Mouse (Mus musculus): ENCODE data around the gene Rnf5. TPM values are rescaled to one million over a fixed set of nuclear protein-coding genes. Genes with fewer than 3 reads are reported as not detected.

The Rnf5 gene
- 78.7 and 84.9 TPM in 2 replicates for polyA plus RNA-seq (2014; fragmentation: Nextera tagmentation; extraction: Ambion mirVana)

DNA sequence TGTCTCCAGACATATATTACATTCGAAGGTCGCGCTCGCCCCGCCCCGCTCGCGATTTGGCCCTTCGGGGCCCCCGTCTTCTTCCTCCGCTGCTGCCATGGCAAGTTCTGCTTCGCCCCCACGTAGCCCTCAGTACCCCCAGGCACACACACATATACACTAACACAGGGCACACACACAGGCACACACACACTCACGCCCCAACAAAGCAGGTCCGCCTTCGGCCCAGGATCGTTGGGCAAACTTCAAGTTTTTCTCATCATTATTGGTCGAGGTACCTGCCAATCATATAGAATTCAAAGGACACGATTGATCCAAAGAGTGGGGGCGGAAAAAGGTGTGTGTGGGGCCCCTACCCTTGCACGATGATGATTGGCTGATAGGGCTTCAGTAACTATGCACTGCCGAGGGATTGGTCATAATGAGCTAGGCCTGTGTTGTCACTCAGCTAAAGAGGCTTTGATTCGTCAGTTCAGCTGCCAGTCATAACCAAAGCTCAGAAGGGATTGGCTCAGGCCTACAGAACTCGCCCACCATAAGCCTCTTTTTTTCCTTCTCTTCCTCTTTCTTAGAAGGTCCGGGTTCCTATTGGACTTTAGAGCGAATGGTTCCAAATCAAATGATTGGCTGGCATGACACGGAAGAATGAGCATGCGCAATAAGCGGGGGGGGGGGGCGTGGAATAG, at the start of gene Rnf5:
TSS of gene Rnf5 (minus strand) at position 316 of the 686 bp plus-strand sequence.
- Histone ChIP-seq H3K4me1 (ENCODE audit: insufficient read depth) (peaks cover 8% of the 10 kb centered on the region), H3K9ac (peak within 1 kb of the TSS; percentile 58)

GRCm38 (mm10) chr17:34652985-34653384, 49.5 kb upstream of the Rnf5 start:
- peaks cover 12% of the 10 kb centered on the region; the same call in 1 of the 2 replicates for H3K4me1 ChIP-seq (ENCODE audit: insufficient read depth)

More for the DNA sequence above, at the start of gene Rnf5:
- TF ChIP-seq CTCF (IDR thresholded peaks at IDR 0.05; ENCODE audit: low read depth), result no peak
- peak; percentile 100 for DNase-seq
- Histone ChIP-seq H3K36me3 (ENCODE audit: insufficient read depth) (peaks cover 28% of the 10 kb centered on the region), H3K4me2 (peak within 1 kb of the TSS; percentile 95), H3K27me3 (ENCODE audit: insufficient read depth, low read length) (no peaks in the 10 kb centered on the region), H3K9me3 (ENCODE audit: low read depth, low read length) (no peaks in the 10 kb centered on the region), H3K4me3 (ENCODE audit: low read depth, low read length) (peak within 1 kb of the TSS; percentile 96), H3K27ac (ENCODE audit: low read depth) (peak within 1 kb of the TSS; percentile 90)
- under 1% methylated on average over 30 of the region's 30 CpGs for WGBS
- ATAC-seq (ENCODE audit: insufficient read depth), result peak; percentile 95

DNA sequence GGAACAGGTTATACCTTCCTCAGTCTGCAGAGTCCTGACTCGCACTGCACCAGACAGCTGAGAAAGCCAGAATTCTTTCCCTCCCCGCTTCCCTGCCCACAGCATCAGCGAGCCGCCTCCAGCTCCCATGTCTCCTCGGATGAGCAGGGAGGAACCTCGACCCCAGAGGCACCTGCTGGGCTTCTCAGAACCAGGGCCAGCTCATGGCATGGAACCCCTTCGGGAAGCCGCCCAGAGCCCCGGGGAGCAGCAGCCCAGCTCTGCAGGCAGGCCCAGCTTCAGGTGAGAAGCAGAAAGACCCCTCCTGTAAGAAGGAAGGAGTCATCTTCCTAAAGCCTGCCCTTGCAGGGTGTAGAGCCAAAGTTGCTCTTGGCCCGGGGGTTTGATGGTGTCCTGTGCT, 49.1 kb upstream of the Rnf5 start:
- no peak overlapping the region for H3K9ac ChIP-seq
- no peak for TF ChIP-seq CTCF (IDR thresholded peaks at IDR 0.05; ENCODE audit: low read depth)
- H3K27ac ChIP-seq (ENCODE audit: low read depth), result no peak overlapping the region
- 81% methylated on average over 10 of the region's 10 CpGs for WGBS
- no peak for ATAC-seq (ENCODE audit: insufficient read depth)
- no peak overlapping the region for H3K4me3 ChIP-seq (ENCODE audit: low read depth, low read length)
- no peaks in the 10 kb centered on the region for H3K9me3 ChIP-seq (ENCODE audit: low read depth, low read length)
- peaks cover 16% of the 10 kb centered on the region; the same call in 1 of the 2 replicates for H3K4me1 ChIP-seq (ENCODE audit: insufficient read depth)
- H3K4me2 ChIP-seq, result no peak overlapping the region
- no peak for DNase-seq
- peaks cover 53% of the 10 kb centered on the region for H3K36me3 ChIP-seq (ENCODE audit: insufficient read depth)
- no peaks in the 10 kb centered on the region for H3K27me3 ChIP-seq (ENCODE audit: insufficient read depth, low read length)

More at GRCm38 (mm10) chr17:34652985-34653384, 49.5 kb upstream of the Rnf5 start:
- H3K36me3 ChIP-seq (ENCODE audit: insufficient read depth), result peaks cover 53% of the 10 kb centered on the region
- ATAC-seq (ENCODE audit: insufficient read depth), result no peak
- H3K9me3 ChIP-seq (ENCODE audit: low read depth, low read length), result no peaks in the 10 kb centered on the region
- no peaks in the 10 kb centered on the region for H3K27me3 ChIP-seq (ENCODE audit: insufficient read depth, low read length)
- 89% methylated on average over 8 of the region's 8 CpGs for WGBS
- no peak overlapping the region for H3K4me2 ChIP-seq
- TF ChIP-seq CTCF (IDR thresholded peaks at IDR 0.05; ENCODE audit: low read depth), result no peak
- DNase-seq, result no peak
- no peak overlapping the region for H3K9ac ChIP-seq
- H3K27ac ChIP-seq (ENCODE audit: low read depth), result no peak overlapping the region
- H3K4me3 ChIP-seq (ENCODE audit: low read depth, low read length), result no peak overlapping the region

GRCm38 (mm10) chr17:34651507-34652221, 48.2 kb upstream of the Rnf5 start:
- Histone ChIP-seq H3K4me2 (no peak overlapping the region), H3K36me3 (ENCODE audit: insufficient read depth) (peaks cover 53% of the 10 kb centered on the region), H3K9me3 (ENCODE audit: low read depth, low read length) (no peaks in the 10 kb centered on the region), H3K9ac (no peak overlapping the region), H3K27me3 (ENCODE audit: insufficient read depth, low read length) (no peaks in the 10 kb centered on the region), H3K4me1 (ENCODE audit: insufficient read depth) (peaks cover 16% of the 10 kb centered on the region; the same call in 1 of the 2 replicates), H3K27ac (ENCODE audit: low read depth) (no peak overlapping the region), H3K4me3 (ENCODE audit: low read depth, low read length) (no peak overlapping the region)
- DNase-seq, result peak; percentile 55
- peak; percentile 65 for TF ChIP-seq CTCF (IDR thresholded peaks at IDR 0.05; ENCODE audit: low read depth)
- ATAC-seq (ENCODE audit: insufficient read depth), result no peak
- 41% methylated on average over 19 of the region's 19 CpGs for WGBS

GRCm38 (mm10) chr17:34650781-34651180, 47.3 kb upstream of the Rnf5 start:
- no peak overlapping the region for H3K27ac ChIP-seq (ENCODE audit: low read depth)
- no peak for TF ChIP-seq CTCF (IDR thresholded peaks at IDR 0.05; ENCODE audit: low read depth)
- no peaks in the 10 kb centered on the region for H3K27me3 ChIP-seq (ENCODE audit: insufficient read depth, low read length)
- H3K4me3 ChIP-seq (ENCODE audit: low read depth, low read length), result no peak overlapping the region
- ATAC-seq (ENCODE audit: insufficient read depth) (no peak), DNase-seq (no peak)
- peaks cover 15% of the 10 kb centered on the region; the same call in 1 of the 2 replicates for H3K4me1 ChIP-seq (ENCODE audit: insufficient read depth)
- no peak overlapping the region for H3K4me2 ChIP-seq
- no peak overlapping the region for H3K9ac ChIP-seq
- WGBS, result 87% methylated on average over 14 of the region's 14 CpGs
- no peaks in the 10 kb centered on the region for H3K9me3 ChIP-seq (ENCODE audit: low read depth, low read length)
- peaks cover 56% of the 10 kb centered on the region for H3K36me3 ChIP-seq (ENCODE audit: insufficient read depth)

- no peak for ATAC-seq (ENCODE audit: insufficient read depth)
- Histone ChIP-seq H3K4me1 (ENCODE audit: insufficient read depth) (peaks cover 10% of the 10 kb centered on the region), H3K27ac (ENCODE audit: low read depth) (no peak overlapping the region), H3K4me2 (no peak overlapping the region), H3K36me3 (ENCODE audit: insufficient read depth) (peaks cover 57% of the 10 kb centered on the region), H3K4me3 (ENCODE audit: low read depth, low read length) (no peak overlapping the region), H3K27me3 (ENCODE audit: insufficient read depth, low read length) (no peaks in the 10 kb centered on the region), H3K9ac (no peak overlapping the region; the same call in 1 of the 2 replicates), H3K9me3 (ENCODE audit: low read depth, low read length) (no peaks in the 10 kb centered on the region)
- TF ChIP-seq CTCF (IDR thresholded peaks at IDR 0.05; ENCODE audit: low read depth), result no peak
- WGBS, result 86% methylated on average over 18 of the region's 18 CpGs
- no peak for DNase-seq
Measured at GRCm38 (mm10) chr17:34649106-34649864, 45.8 kb upstream of the Rnf5 start.

Measured in lung, embryonic 14.5 days (tissue).